28 mouse cellular contexts compared by ENCODE assay signal in the genomic region with DNA sequence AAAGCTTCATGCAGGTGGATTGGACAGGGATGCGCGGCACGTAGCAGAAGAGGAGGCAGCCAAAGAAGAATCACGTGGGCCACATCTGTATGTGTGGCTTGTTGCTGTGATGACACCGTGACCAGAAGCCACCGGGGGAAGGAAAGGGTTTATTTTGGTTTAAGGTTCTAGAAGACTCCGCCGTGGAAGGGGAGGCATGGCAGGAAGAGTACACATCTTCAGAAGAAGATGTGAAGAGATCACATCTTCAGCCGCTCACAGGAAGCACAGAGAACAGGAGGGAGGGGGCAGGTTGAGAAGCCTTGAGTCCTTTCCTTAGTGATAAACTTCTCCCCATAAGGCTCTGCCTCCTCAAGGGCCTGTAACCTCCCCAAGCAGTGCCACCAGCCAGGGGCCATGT. TPM values are rescaled to one million over a fixed set of nuclear protein-coding genes. Genes with fewer than 3 reads are reported as not detected.
DNase-seq lines count a peak whose midpoint lies in the region; ATAC-seq and TF ChIP-seq lines count a peak whose summit lies in the region.
"Had no signal": no experiment of that assay in that cellular context is flagged by ENCODE, and none has a peak within 500 bp of the region (broad histone marks: within the 10 kb centered on the region; RNA-seq: fewer than 3 reads in every experiment).

No protein-coding gene starts in this region.

- no peak overlapping the region for H3K4me3 ChIP-seq in stomach, embryonic 16.5 days (replicated peaks; ENCODE audit: low read length)
- no peak overlapping the region for H3K4me3 ChIP-seq in stomach, postnatal 0 days (ENCODE audit: low read depth, low read length)
- H3K4me3 ChIP-seq: erythroblast, embryonic 14.5 days; hindbrain, embryonic 10.5 days; liver, embryonic 12.5 days; midbrain, embryonic 15.5 days; stomach, embryonic 15.5 days had no signal

- WGBS in stomach, embryonic 16.5 days = 89% methylated on average over 9 of the region's 9 CpGs
- 94% methylated on average over 9 of the region's 9 CpGs for WGBS in stomach, postnatal 0 days

- H3K36me3 ChIP-seq in stomach, embryonic 16.5 days (ENCODE audit: control insufficient read depth, insufficient read depth, low read length) = no peaks in the 10 kb centered on the region
- H3K36me3 ChIP-seq in stomach, postnatal 0 days (ENCODE audit: control insufficient read depth, insufficient read depth, low read length) = no peaks in the 10 kb centered on the region
- H3K36me3 ChIP-seq: G1E; hindbrain, embryonic 10.5 days; midbrain, embryonic 15.5 days; stomach, embryonic 15.5 days had no signal

- peaks cover 43% of the 10 kb centered on the region for H3K4me1 ChIP-seq in stomach, embryonic 16.5 days (ENCODE audit: control insufficient read depth, insufficient read depth, low read length)
- peaks cover 12% of the 10 kb centered on the region for H3K4me1 ChIP-seq in stomach, postnatal 0 days (replicated peaks; ENCODE audit: control insufficient read depth, insufficient read depth)

- intact Hi-C loops in gastrocnemius, postnatal 36 days (cut with DNase I) = loop anchor here (5.0 kb wide), 1 partner anchor 172 kb away; no protein-coding TSS in a partner anchor

- no peak overlapping the region for H3K9ac ChIP-seq in stomach, embryonic 16.5 days (ENCODE audit: low read length)
- no peak overlapping the region for H3K9ac ChIP-seq in stomach, postnatal 0 days (ENCODE audit: low read length)
- H3K9ac ChIP-seq: liver, embryonic 12.5 days; liver, postnatal 0 days; midbrain, embryonic 15.5 days; stomach, embryonic 15.5 days had no signal

- no peaks in the 10 kb centered on the region for H3K9me3 ChIP-seq in stomach, embryonic 16.5 days (replicated peaks; ENCODE audit: control insufficient read depth, low read length)
- H3K9me3 ChIP-seq in stomach, postnatal 0 days (ENCODE audit: control insufficient read depth, low read length) = no peaks in the 10 kb centered on the region
- H3K9me3 ChIP-seq: G1E; hindbrain, embryonic 10.5 days; liver, embryonic 12.5 days; midbrain, embryonic 15.5 days; stomach, embryonic 15.5 days had no signal

- H3K4me2 ChIP-seq in stomach, embryonic 16.5 days (ENCODE audit: low read depth, low read length) = no peak overlapping the region
- no peak overlapping the region for H3K4me2 ChIP-seq in stomach, postnatal 0 days (replicated peaks; ENCODE audit: low read depth)
- H3K4me2 ChIP-seq: liver, embryonic 12.5 days; midbrain, embryonic 15.5 days; stomach, embryonic 15.5 days had no signal

- no peak for TF ChIP-seq EP300 in stomach, postnatal 0 days (optimal IDR thresholded peaks at IDR 0.05)

- H3K27ac ChIP-seq in stomach, embryonic 16.5 days (ENCODE audit: low read length) = peak overlapping the region; percentile 100; the same call in 1 of the 2 replicates
- no peak overlapping the region for H3K27ac ChIP-seq in stomach, postnatal 0 days (replicated peaks)
- H3K27ac ChIP-seq: hindbrain, embryonic 10.5 days; liver, embryonic 12.5 days; macrophage; midbrain, embryonic 15.5 days; stomach, embryonic 15.5 days had no signal

- no peaks in the 10 kb centered on the region for H3K27me3 ChIP-seq in stomach, embryonic 16.5 days (ENCODE audit: control insufficient read depth, insufficient read depth, low read length)
- no peaks in the 10 kb centered on the region for H3K27me3 ChIP-seq in stomach, postnatal 0 days (ENCODE audit: control insufficient read depth, insufficient read depth, low read length)
- H3K27me3 ChIP-seq: liver, embryonic 12.5 days; midbrain, embryonic 15.5 days; stomach, embryonic 15.5 days had no signal

- TF ChIP-seq CTCF in stomach, postnatal 0 days (IDR thresholded peaks at IDR 0.05; ENCODE audit: low read depth) = no peak

- no peak for ATAC-seq in stomach, embryonic 16.5 days (ENCODE audit: insufficient read depth, low FRiP score)
- ATAC-seq in stomach, postnatal 0 days (ENCODE audit: low FRiP score, low TSS enrichment) = no peak
- peak; percentile 83 for ATAC-seq in CD4-positive, CD25-positive, alpha-beta regulatory T cell, adult 4 months
- ATAC-seq in inflammation-experienced regulatory T-cells, adult 6 months = peak; percentile 79
- ATAC-seq: forebrain, embryonic 16.5 days; hindbrain, embryonic 16.5 days; intestine, embryonic 16.5 days; liver, embryonic 12.5 days; liver, postnatal 0 days; lung, postnatal 0 days; midbrain, embryonic 15.5 days had no signal

- DNase-seq in stomach, postnatal 0 days (ENCODE audit: low spot score) = no peak
- peak; percentile 37 for DNase-seq in thymus, postnatal 4 days
- DNase-seq in gastrocnemius, postnatal 36 days = no peak
- no peak for DNase-seq in spleen, postnatal 14 days (ENCODE audit: low spot score in 2 of 2)
- DNase-seq: adrenal gland, postnatal 25 days; cerebellum, adult 18-20 months; cerebellum, postnatal 10 days; heart, postnatal 14 days; kidney, adult 8-10 months; kidney, postnatal 4 days; left cerebral cortex, postnatal 4 days; liver, postnatal 0 days; right cerebral cortex, adult 18-20 months; spleen, adult 18-20 months had no signal

RNA-seq across cellular contexts. Expression of gene Hnrnpl, which starts 8.3 kb away (rescaled TPM):
- 170 and 200 TPM in 2 replicates for polyA plus RNA-seq in stomach, embryonic 16.5 days (2015; fragmentation: Nextera tagmentation; extraction: Ambion mirVana)
- polyA plus RNA-seq in stomach, postnatal 0 days (2015; fragmentation: Nextera tagmentation; extraction: Ambion mirVana) = 153 and 156 TPM in 2 replicates
- 100 to 1,000 TPM; 181 to 326 TPM for polyA plus RNA-seq in CD4-positive, CD25-positive, alpha-beta regulatory T cell, adult 4 months (2017; shearing (Covaris generic))
- polyA plus RNA-seq in inflammation-experienced regulatory T-cells, adult 6 months (2017; shearing (Covaris generic)) = 100 to 1,000 TPM; 171 to 386 (median 383) TPM
- 100 to 1,000 TPM; 111 to 131 TPM for total RNA-seq in gastrocnemius, postnatal 36 days (2021)

RNA-seq across cellular contexts. Expression of gene Rinl, which starts 11.2 kb away (rescaled TPM):
- 5.0 and 5.9 TPM in 2 replicates for polyA plus RNA-seq in stomach, embryonic 16.5 days (2015; fragmentation: Nextera tagmentation; extraction: Ambion mirVana)
- 2.1 and 2.6 TPM in 2 replicates for polyA plus RNA-seq in stomach, postnatal 0 days (2015; fragmentation: Nextera tagmentation; extraction: Ambion mirVana)
- polyA plus RNA-seq in CD4-positive, CD25-positive, alpha-beta regulatory T cell, adult 4 months (2017; shearing (Covaris generic)) = 100 to 1,000 TPM; 197 to 273 TPM
- 100 to 1,000 TPM; 216 to 294 (median 288) TPM for polyA plus RNA-seq in inflammation-experienced regulatory T-cells, adult 6 months (2017; shearing (Covaris generic))
- total RNA-seq in gastrocnemius, postnatal 36 days (2021) = 1 to 10 TPM; 1.1 TPM

RNA-seq across cellular contexts. Expression of gene Ech1, which starts 25.0 kb away (rescaled TPM):
- 227 and 230 TPM in 2 replicates for polyA plus RNA-seq in stomach, embryonic 16.5 days (2015; fragmentation: Nextera tagmentation; extraction: Ambion mirVana)
- 426 and 435 TPM in 2 replicates for polyA plus RNA-seq in stomach, postnatal 0 days (2015; fragmentation: Nextera tagmentation; extraction: Ambion mirVana)
- polyA plus RNA-seq in CD4-positive, CD25-positive, alpha-beta regulatory T cell, adult 4 months (2017; shearing (Covaris generic)) = 100 to 1,000 TPM; 198 to 237 TPM
- 100 to 1,000 TPM; 190 to 267 (median 222) TPM for polyA plus RNA-seq in inflammation-experienced regulatory T-cells, adult 6 months (2017; shearing (Covaris generic))
- total RNA-seq in gastrocnemius, postnatal 36 days (2021) = 100 to 1,000 TPM; 214 to 252 TPM

RNA-seq across cellular contexts. Expression of gene Nfkbib, which starts 32.7 kb away (rescaled TPM):
- 37.2 and 38.9 TPM in 2 replicates for polyA plus RNA-seq in stomach, embryonic 16.5 days (2015; fragmentation: Nextera tagmentation; extraction: Ambion mirVana)
- polyA plus RNA-seq in stomach, postnatal 0 days (2015; fragmentation: Nextera tagmentation; extraction: Ambion mirVana) = 31.2 and 33.0 TPM in 2 replicates
- polyA plus RNA-seq in CD4-positive, CD25-positive, alpha-beta regulatory T cell, adult 4 months (2017; shearing (Covaris generic)) = 10 to 100 TPM; 54.3 to 56.8 TPM
- polyA plus RNA-seq in inflammation-experienced regulatory T-cells, adult 6 months (2017; shearing (Covaris generic)) = 10 to 100 TPM; 46.0 to 72.8 (median 53.3) TPM
- 10 to 100 TPM; 20.5 to 30.2 TPM for total RNA-seq in gastrocnemius, postnatal 36 days (2021)

RNA-seq across cellular contexts. Expression of gene Sirt2, which starts 33.5 kb away (rescaled TPM):
- polyA plus RNA-seq in stomach, embryonic 16.5 days (2015; fragmentation: Nextera tagmentation; extraction: Ambion mirVana) = 62.1 and 63.7 TPM in 2 replicates
- 35.3 and 39.3 TPM in 2 replicates for polyA plus RNA-seq in stomach, postnatal 0 days (2015; fragmentation: Nextera tagmentation; extraction: Ambion mirVana)
- 100 to 1,000 TPM in 1 of 2 experiments, 10 to 100 TPM in 1; 96.8 to 128 TPM for polyA plus RNA-seq in CD4-positive, CD25-positive, alpha-beta regulatory T cell, adult 4 months (2017; shearing (Covaris generic))
- 100 to 1,000 TPM in 1 of 3 experiments, 10 to 100 TPM in 2; 65.3 to 134 (median 90.9) TPM for polyA plus RNA-seq in inflammation-experienced regulatory T-cells, adult 6 months (2017; shearing (Covaris generic))
- total RNA-seq in gastrocnemius, postnatal 36 days (2021) = 10 to 100 TPM; 85.5 to 86.4 TPM

Comparison
In these comparisons a context has a peak if more than half of its experiments do, and no peak if none do; other contexts are left out.
1. ATAC-seq: peak in CD4-positive, CD25-positive, alpha-beta regulatory T cell, adult 4 months (single experiment) and inflammation-experienced regulatory T-cells, adult 6 months (single experiment); none in stomach, embryonic 16.5 days (single experiment) and stomach, postnatal 0 days (single experiment).
2. RNA of gene Rinl, which starts 11.2 kb away (polyA plus RNA-seq): 216 to 294 TPM in inflammation-experienced regulatory T-cells, adult 6 months and 197 to 273 TPM in CD4-positive, CD25-positive, alpha-beta regulatory T cell, adult 4 months; 5.0 to 5.9 TPM in stomach, embryonic 16.5 days and 2.1 to 2.6 TPM in stomach, postnatal 0 days; every median in the first group is over 10 times any median in the second.